Mouse (Mus musculus) forebrain, embryonic 10.5 days (tissue): Measurements from ENCODE around the gene Trim8. TPM values are rescaled to one million over a fixed set of nuclear protein-coding genes. Genes with fewer than 3 reads are reported as not detected.

Experiments used
- DNase-seq: peaks from one replicate; pipeline ENCODE4 v3.0.0-alpha.2; 2017; ENCODE audit warnings: low spot score; ENCODE audit errors: extremely low spot score
- H3K27ac ChIP-seq: fragments of 300-500 bp; sonication (generic); 2 replicates; pipeline ENCODE4 v1.5.1; 2016; ENCODE audit warnings: mild to moderate bottlenecking
- H3K27me3 ChIP-seq: fragments of 300-500 bp; sonication (generic); 2 replicates; pipeline ENCODE4 v1.6.1; 2016; ENCODE audit warnings: mild to moderate bottlenecking; ENCODE audit not compliant: poor library complexity, severe bottlenecking
- H3K36me3 ChIP-seq: fragments of 300-500 bp; sonication (generic); replicated peaks from 2 replicates; pipeline ENCODE4 v1.6.1; 2016; ENCODE audit warnings: mild to moderate bottlenecking, moderate library complexity
- H3K4me1 ChIP-seq: fragments of 300-500 bp; sonication (generic); 2 replicates; pipeline ENCODE4 v1.6.1; 2016
- H3K4me3 ChIP-seq: fragments of 300-500 bp; sonication (generic); 2 replicates; pipeline ENCODE4 v1.5.1; 2016; ENCODE audit warnings: mild to moderate bottlenecking, moderate library complexity
- H3K9me3 ChIP-seq: fragments of 300-500 bp; sonication (generic); 2 replicates; pipeline ENCODE4 v1.6.1; 2016; ENCODE audit warnings: mild to moderate bottlenecking, moderate library complexity
- WGBS: fragments of 180-500 bp; shearing (Covaris S2); methylation state at CpG from one replicate; pipeline ENCODE4 v1.1.7; 2016; 5-methylcytosine and 5-hydroxymethylcytosine counted together
- polyA plus RNA-seq: library from polyadenylated mRNA; unstranded; fragments of >200 nt; fragmentation: Nextera tagmentation; extraction: Ambion mirVana; gene quantifications from 2 replicates; pipeline ENCODE4 v1.2.1, GENCODE M21; 2016

Gene Trim8
- polyA plus RNA-seq, 1 experiment from 2014 or later, result 16.6 TPM

- DNase-seq, result no peak
- Histone ChIP-seq H3K27me3 (peaks cover 5% of the 10 kb centered on the region; the same call in 1 of the 2 replicates), H3K4me1 (peaks cover 79% of the 10 kb centered on the region), H3K4me3 (0 out of 2 replicates have a peak overlapping the region, but pooled peaks have one; percentile 1), H3K9me3 (no peaks in the 10 kb centered on the region), H3K27ac (peak overlapping the region; percentile 76), H3K36me3 (peaks cover 17% of the 10 kb centered on the region)
- WGBS, result 5% methylated on average over 10 of the region's 10 CpGs
Measured at GRCm38 (mm10) chr19:46532031-46532688, 30.7 kb downstream of the Trim8 start.

- Histone ChIP-seq H3K36me3 (peaks cover 17% of the 10 kb centered on the region), H3K4me1 (peaks cover 70% of the 10 kb centered on the region), H3K4me3 (peak overlapping the region; percentile 6; the same call in 1 of the 2 replicates), H3K9me3 (no peaks in the 10 kb centered on the region), H3K27me3 (no peaks in the 10 kb centered on the region), H3K27ac (peak overlapping the region; percentile 76)
- WGBS, result 47% methylated on average over 4 of the region's 4 CpGs
- DNase-seq, result no peak
Measured at GRCm38 (mm10) chr19:46533066-46533465, 31.6 kb downstream of the Trim8 start.

- Histone ChIP-seq H3K27ac (peak overlapping the region; percentile 51; the same call in 1 of the 2 replicates), H3K4me3 (0 out of 2 replicates have a peak overlapping the region, but pooled peaks have one; percentile 6), H3K9me3 (no peaks in the 10 kb centered on the region), H3K4me1 (peaks cover 66% of the 10 kb centered on the region), H3K36me3 (peaks cover 20% of the 10 kb centered on the region), H3K27me3 (no peaks in the 10 kb centered on the region)
- no peak for DNase-seq
- 67% methylated on average over 5 of the region's 5 CpGs for WGBS
Measured at GRCm38 (mm10) chr19:46533525-46533924, 32.0 kb downstream of the Trim8 start.

- WGBS, result 74% methylated on average over 6 of the region's 6 CpGs
- no peak overlapping the region for H3K4me3 ChIP-seq
- H3K27ac ChIP-seq, result no peak overlapping the region
- no peaks in the 10 kb centered on the region for H3K27me3 ChIP-seq
- no peak for DNase-seq
- H3K4me1 ChIP-seq, result peaks cover 55% of the 10 kb centered on the region
- no peaks in the 10 kb centered on the region for H3K9me3 ChIP-seq
- H3K36me3 ChIP-seq, result peaks cover 25% of the 10 kb centered on the region
Measured at GRCm38 (mm10) chr19:46534542-46535098, 33.1 kb downstream of the Trim8 start.

- Histone ChIP-seq H3K27ac (no peak overlapping the region), H3K36me3 (peaks cover 51% of the 10 kb centered on the region), H3K27me3 (no peaks in the 10 kb centered on the region), H3K4me1 (peaks cover 27% of the 10 kb centered on the region), H3K9me3 (no peaks in the 10 kb centered on the region), H3K4me3 (no peak overlapping the region)
- 95% methylated on average over 9 of the region's 9 CpGs for WGBS
- no peak for DNase-seq
Measured at GRCm38 (mm10) chr19:46537357-46537756, 35.9 kb downstream of the Trim8 start.

- no peaks in the 10 kb centered on the region for H3K9me3 ChIP-seq
- H3K27me3 ChIP-seq, result no peaks in the 10 kb centered on the region
- WGBS, result 89% methylated on average over 6 of the region's 6 CpGs
- H3K4me1 ChIP-seq, result peaks cover 19% of the 10 kb centered on the region
- H3K4me3 ChIP-seq, result no peak overlapping the region
- H3K27ac ChIP-seq, result no peak overlapping the region
- no peak for DNase-seq
- H3K36me3 ChIP-seq, result peaks cover 60% of the 10 kb centered on the region
Measured at GRCm38 (mm10) chr19:46538213-46538612, 36.7 kb downstream of the Trim8 start.

GRCm38 (mm10) chr19:46542750-46543149 lies 41.2 kb downstream of the Trim8 start:
- no peaks in the 10 kb centered on the region for H3K9me3 ChIP-seq
- H3K4me1 ChIP-seq, result no peaks in the 10 kb centered on the region
- H3K27ac ChIP-seq, result no peak overlapping the region
- no peak overlapping the region for H3K4me3 ChIP-seq
- 88% methylated on average over 8 of the region's 8 CpGs for WGBS
- no peaks in the 10 kb centered on the region for H3K27me3 ChIP-seq
- peaks cover 70% of the 10 kb centered on the region for H3K36me3 ChIP-seq
- no peak for DNase-seq

- Histone ChIP-seq H3K27me3 (no peaks in the 10 kb centered on the region), H3K27ac (0 out of 2 replicates have a peak overlapping the region, but pooled peaks have one; percentile 16), H3K36me3 (peaks cover 74% of the 10 kb centered on the region), H3K4me3 (no peak overlapping the region), H3K9me3 (no peaks in the 10 kb centered on the region), H3K4me1 (0 out of 2 replicates have a peak, but pooled peaks cover 4% of the 10 kb centered on the region)
- WGBS, result 88% methylated on average over 6 of the region's 6 CpGs
- DNase-seq, result no peak
Measured at GRCm38 (mm10) chr19:46547565-46547964, 46.1 kb downstream of the Trim8 start.

- H3K9me3 ChIP-seq, result no peaks in the 10 kb centered on the region
- H3K27me3 ChIP-seq, result no peaks in the 10 kb centered on the region
- 0 out of 2 replicates have a peak, but pooled peaks cover 4% of the 10 kb centered on the region for H3K4me1 ChIP-seq
- no peak overlapping the region for H3K4me3 ChIP-seq
- H3K27ac ChIP-seq, result no peak overlapping the region
- no peak for DNase-seq
- 87% methylated on average over 10 of the region's 10 CpGs for WGBS
- peaks cover 71% of the 10 kb centered on the region for H3K36me3 ChIP-seq
Measured at GRCm38 (mm10) chr19:46548110-46548509, 46.6 kb downstream of the Trim8 start.

- no peaks in the 10 kb centered on the region for H3K9me3 ChIP-seq
- 87% methylated on average over 4 of the region's 4 CpGs for WGBS
- H3K27ac ChIP-seq, result no peak overlapping the region
- DNase-seq, result no peak
- H3K27me3 ChIP-seq, result no peaks in the 10 kb centered on the region
- H3K4me3 ChIP-seq, result no peak overlapping the region
- peaks cover 79% of the 10 kb centered on the region for H3K36me3 ChIP-seq
- 0 out of 2 replicates have a peak, but pooled peaks cover 4% of the 10 kb centered on the region for H3K4me1 ChIP-seq
Measured at GRCm38 (mm10) chr19:46550385-46550784, 48.9 kb downstream of the Trim8 start.

GRCm38 (mm10) chr19:46552496-46552895 lies 51.0 kb downstream of the Trim8 start:
- Histone ChIP-seq H3K9me3 (no peaks in the 10 kb centered on the region), H3K36me3 (peaks cover 88% of the 10 kb centered on the region), H3K4me3 (no peak overlapping the region), H3K27me3 (no peaks in the 10 kb centered on the region), H3K27ac (no peak overlapping the region), H3K4me1 (0 out of 2 replicates have a peak, but pooled peaks cover 4% of the 10 kb centered on the region)
- DNase-seq, result no peak
- WGBS, result 85% methylated on average over 4 of the region's 4 CpGs

- H3K27ac ChIP-seq, result no peak overlapping the region
- no peak for DNase-seq
- no peaks in the 10 kb centered on the region for H3K9me3 ChIP-seq
- H3K27me3 ChIP-seq, result no peaks in the 10 kb centered on the region
- WGBS, result 83% methylated on average over 11 of the region's 11 CpGs
- H3K4me3 ChIP-seq, result no peak overlapping the region
- H3K36me3 ChIP-seq, result peaks cover 87% of the 10 kb centered on the region
- H3K4me1 ChIP-seq, result peaks cover 2% of the 10 kb centered on the region; the same call in 1 of the 2 replicates
Measured at GRCm38 (mm10) chr19:46553541-46553955, 52.0 kb downstream of the Trim8 start.

- H3K4me3 ChIP-seq, result no peak overlapping the region
- DNase-seq, result no peak
- H3K27me3 ChIP-seq, result no peaks in the 10 kb centered on the region
- 75% methylated on average over 8 of the region's 8 CpGs for WGBS
- peaks cover 63% of the 10 kb centered on the region for H3K36me3 ChIP-seq
- H3K4me1 ChIP-seq, result peaks cover 12% of the 10 kb centered on the region; the same call in 1 of the 2 replicates
- no peaks in the 10 kb centered on the region for H3K9me3 ChIP-seq
- no peak overlapping the region for H3K27ac ChIP-seq
Measured at GRCm38 (mm10) chr19:46558009-46558408, 56.5 kb downstream of the Trim8 start.
